Mouse (Mus musculus): ENCODE data around the gene Gm3115. TPM values are rescaled to one million over a fixed set of nuclear protein-coding genes. Genes with fewer than 3 reads are reported as not detected.
A peak's percentile ranks its signal among the peaks of the same experiment; 100 is the strongest.
"Not testable (repeated sequence)": the region's sequence is repeated elsewhere in the genome, so short reads cannot be mapped to it uniquely, and the experiment has no call there.

Gene Gm3115
- not detected in 2 replicates for polyA plus RNA-seq (2015; fragmentation: Nextera tagmentation; extraction: Ambion mirVana)

DNA sequence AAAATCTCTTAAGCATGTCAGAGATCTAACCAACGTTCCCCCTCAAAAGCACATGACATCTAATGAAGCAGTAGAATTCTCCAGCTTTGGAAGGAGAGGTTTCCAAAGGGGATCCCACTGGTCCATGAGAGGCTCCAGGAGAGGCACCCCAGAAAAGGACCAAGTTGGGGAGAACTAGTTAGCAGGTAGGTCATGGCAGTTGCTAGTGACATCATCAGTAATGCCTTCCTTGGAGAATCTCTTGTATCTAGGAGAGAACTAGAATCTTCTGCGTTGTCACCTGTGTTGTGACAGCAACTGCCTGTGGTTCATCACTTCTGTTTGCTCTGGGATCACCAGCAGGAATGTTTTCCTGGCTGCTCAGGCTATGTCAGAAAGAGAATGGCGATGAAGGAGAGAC is at the start of gene Gm3115:
Gm3115 (plus strand) TSS at position 301 of the 400 bp plus-strand sequence.
- 60% methylated on average over 3 of the region's 3 CpGs for WGBS
- ATAC-seq (ENCODE audit: insufficient read depth, low FRiP score) = not testable (repeated sequence)

DNA sequence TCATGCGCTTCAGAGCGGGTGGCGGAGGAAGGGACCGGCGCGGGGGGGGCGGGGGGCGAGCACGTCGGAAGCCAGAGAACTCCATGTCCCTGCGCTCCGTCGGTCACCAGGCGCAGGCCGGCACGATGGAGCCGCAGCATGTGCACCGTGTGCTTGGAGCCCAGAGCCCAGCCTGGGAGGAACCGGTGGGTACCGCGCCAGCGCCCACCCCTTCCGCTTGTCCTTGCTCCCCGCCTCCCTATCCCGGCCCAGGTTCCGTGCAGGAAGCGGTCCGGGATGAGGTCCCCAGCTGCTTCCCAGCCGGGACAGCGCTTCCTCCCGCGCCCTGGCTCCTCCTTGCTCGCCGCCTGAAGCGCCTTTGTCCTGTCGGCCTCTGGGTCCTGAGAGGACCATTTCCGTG is 26.5 kb downstream of the Gm3115 start, which contains the start of gene Gm8108:
Gm8108 (plus strand) TSS at position 101 of the 400 bp plus-strand sequence.
- not testable (repeated sequence) for H3K9me3 ChIP-seq (replicated peaks; ENCODE audit: control insufficient read depth, low read length); H3K27me3 ChIP-seq (ENCODE audit: control insufficient read depth, insufficient read depth, low read length); H3K9ac ChIP-seq (ENCODE audit: low read length); H3K36me3 ChIP-seq (ENCODE audit: control insufficient read depth, insufficient read depth, low read length); H3K27ac ChIP-seq (ENCODE audit: low read length); ATAC-seq (ENCODE audit: insufficient read depth, low FRiP score); H3K4me1 ChIP-seq (ENCODE audit: control insufficient read depth, insufficient read depth, low read length)
- Histone ChIP-seq H3K4me3 (replicated peaks; ENCODE audit: low read length) (peak within 1 kb of the TSS; percentile 40), H3K4me2 (ENCODE audit: low read depth, low read length) (peak within 1 kb of the TSS; percentile 48)
- WGBS = 10% methylated on average over 28 of the region's 37 CpGs

More for the DNA sequence above, at the start of gene Gm3115:
- H3K4me1 ChIP-seq (ENCODE audit: control insufficient read depth, insufficient read depth, low read length); H3K9ac ChIP-seq (ENCODE audit: low read length); H3K27ac ChIP-seq (ENCODE audit: low read length); H3K4me2 ChIP-seq (ENCODE audit: low read depth, low read length); H3K36me3 ChIP-seq (ENCODE audit: control insufficient read depth, insufficient read depth, low read length); H3K27me3 ChIP-seq (ENCODE audit: control insufficient read depth, insufficient read depth, low read length); H3K9me3 ChIP-seq (replicated peaks; ENCODE audit: control insufficient read depth, low read length); H3K4me3 ChIP-seq (replicated peaks; ENCODE audit: low read length): not testable (repeated sequence)

DNA sequence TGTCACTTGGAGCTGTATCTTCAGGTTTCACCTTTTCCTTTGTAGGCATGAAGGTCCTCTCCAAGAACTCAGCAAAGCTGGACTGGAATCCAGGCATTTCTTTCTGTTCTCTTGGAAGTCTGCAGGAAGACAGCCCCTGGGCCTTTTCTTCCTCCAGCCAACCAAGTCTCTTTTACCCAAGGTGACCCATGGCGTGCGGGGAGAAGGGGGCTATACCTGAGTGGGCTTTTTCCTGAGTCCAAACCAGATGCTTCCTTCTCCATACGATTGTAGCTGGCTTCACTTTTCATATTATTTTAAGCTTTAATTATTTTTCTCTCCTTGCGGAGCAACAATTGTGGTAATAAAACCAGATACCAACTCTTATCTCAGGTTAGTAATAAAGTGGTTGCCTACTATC is 57.7 kb downstream of the Gm3115 start:
- H3K9me3 ChIP-seq (replicated peaks; ENCODE audit: control insufficient read depth, low read length); H3K27ac ChIP-seq (ENCODE audit: low read length); H3K4me1 ChIP-seq (ENCODE audit: control insufficient read depth, insufficient read depth, low read length); H3K27me3 ChIP-seq (ENCODE audit: control insufficient read depth, insufficient read depth, low read length); H3K36me3 ChIP-seq (ENCODE audit: control insufficient read depth, insufficient read depth, low read length); ATAC-seq (ENCODE audit: insufficient read depth, low FRiP score); H3K4me2 ChIP-seq (ENCODE audit: low read depth, low read length); H3K4me3 ChIP-seq (replicated peaks; ENCODE audit: low read length); H3K9ac ChIP-seq (ENCODE audit: low read length): not testable (repeated sequence)
- WGBS = 89% methylated on average over 4 of the region's 4 CpGs

Other genes with a start within 250 kb of the Gm3115 start
- gene Gm3033, start 237.9 kb upstream of the Gm3115 start, polyA plus RNA-seq (2015; fragmentation: Nextera tagmentation; extraction: Ambion mirVana) = 0.21 TPM in 1 of 2 replicates, not detected in the other
- not detected in 2 replicates for gene Gm2916, start 199.9 kb upstream of the Gm3115 start, polyA plus RNA-seq (2015; fragmentation: Nextera tagmentation; extraction: Ambion mirVana)
- not detected in 2 replicates for gene Gm3029, start 152.4 kb upstream of the Gm3115 start, polyA plus RNA-seq (2015; fragmentation: Nextera tagmentation; extraction: Ambion mirVana)
- not detected in 2 replicates for gene Gm3095, start 120.6 kb upstream of the Gm3115 start, polyA plus RNA-seq (2015; fragmentation: Nextera tagmentation; extraction: Ambion mirVana)
- gene Gm3099, start 85.7 kb upstream of the Gm3115 start, polyA plus RNA-seq (2015; fragmentation: Nextera tagmentation; extraction: Ambion mirVana) = not detected in 2 replicates
- 0.42 TPM in 1 of 2 replicates, not detected in the other for gene Gm5796, start 60.2 kb upstream of the Gm3115 start, polyA plus RNA-seq (2015; fragmentation: Nextera tagmentation; extraction: Ambion mirVana)
- gene Gm8108, start 26.4 kb downstream of the Gm3115 start, polyA plus RNA-seq (2015; fragmentation: Nextera tagmentation; extraction: Ambion mirVana) = 0.36 and 0.77 TPM in 2 replicates
- not detected in 2 replicates for gene Gm3127, start 80.9 kb downstream of the Gm3115 start, polyA plus RNA-seq (2015; fragmentation: Nextera tagmentation; extraction: Ambion mirVana)
- gene Gm2974, start 98.5 kb downstream of the Gm3115 start, polyA plus RNA-seq (2015; fragmentation: Nextera tagmentation; extraction: Ambion mirVana) = 0.29 TPM in 1 of 2 replicates, not detected in the other
- not detected in 2 replicates for gene Gm3138, start 165.5 kb downstream of the Gm3115 start, polyA plus RNA-seq (2015; fragmentation: Nextera tagmentation; extraction: Ambion mirVana)
- gene Gm3149, start 233.2 kb downstream of the Gm3115 start, polyA plus RNA-seq (2015; fragmentation: Nextera tagmentation; extraction: Ambion mirVana) = not detected in 2 replicates